Mouse (Mus musculus): ENCODE results near the gene Arhgef10l. TPM values are rescaled to one million over a fixed set of nuclear protein-coding genes. Genes with fewer than 3 reads are reported as not detected.

The Arhgef10l gene
- polyA plus RNA-seq, 1 experiment, result 52.7 TPM

- H3K27ac ChIP-seq (ENCODE audit: insufficient read depth, low read length), result no peak overlapping the region
- H3K4me1 ChIP-seq (ENCODE audit: control insufficient read depth, insufficient read depth, low read length), result no peaks in the 10 kb centered on the region
- no peak overlapping the region for H3K4me3 ChIP-seq (replicated peaks; ENCODE audit: insufficient read depth, low read depth, low read length)
- H3K27me3 ChIP-seq (ENCODE audit: control insufficient read depth, insufficient read depth, low read length), result no peaks in the 10 kb centered on the region; the same call in 1 of the 2 replicates
- no peak for DNase-seq
- WGBS, result 82% methylated on average over 6 of the region's 6 CpGs
- TF ChIP-seq POLR2A (IDR thresholded peaks at IDR 0.05; ENCODE audit: borderline replicate concordance, insufficient read depth, low read length) (no peak), CTCF (IDR thresholded peaks at IDR 0.05; ENCODE audit: borderline replicate concordance, insufficient read depth, low read depth, low read length) (no peak)
Observed at GRCm38 (mm10) chr4:140499571-140499970, 166.2 kb downstream of the Arhgef10l start.

GRCm38 (mm10) chr4:140497169-140497568, 168.6 kb downstream of the Arhgef10l start:
- Histone ChIP-seq H3K27ac (ENCODE audit: insufficient read depth, low read length) (no peak overlapping the region), H3K4me1 (ENCODE audit: control insufficient read depth, insufficient read depth, low read length) (no peaks in the 10 kb centered on the region), H3K4me3 (replicated peaks; ENCODE audit: insufficient read depth, low read depth, low read length) (no peak overlapping the region), H3K27me3 (ENCODE audit: control insufficient read depth, insufficient read depth, low read length) (no peaks in the 10 kb centered on the region; the same call in 1 of the 2 replicates)
- DNase-seq, result no peak
- 80% methylated on average over 20 of the region's 20 CpGs for WGBS
- TF ChIP-seq POLR2A (IDR thresholded peaks at IDR 0.05; ENCODE audit: borderline replicate concordance, insufficient read depth, low read length) (no peak), CTCF (IDR thresholded peaks at IDR 0.05; ENCODE audit: borderline replicate concordance, insufficient read depth, low read depth, low read length) (no peak)

DNA sequence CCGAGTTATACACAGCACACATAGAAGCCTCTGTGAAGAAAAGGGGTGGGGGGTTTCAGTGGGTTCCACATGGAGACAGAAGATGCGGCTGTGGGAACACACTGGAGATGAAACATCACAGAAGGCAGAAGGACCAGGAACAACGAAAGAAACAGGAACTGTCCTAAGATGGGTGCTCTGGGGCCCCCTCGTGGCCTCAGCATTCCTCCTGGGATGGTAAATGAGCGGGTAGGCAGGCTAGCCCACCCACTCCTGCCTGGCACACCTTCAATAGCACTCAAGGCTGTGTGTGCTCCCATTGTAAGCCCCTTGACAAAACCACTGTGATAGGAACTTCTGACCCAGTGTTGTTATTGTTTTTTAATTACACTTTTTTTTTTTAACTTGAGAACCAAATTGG, 174.3 kb downstream of the Arhgef10l start:
- Histone ChIP-seq H3K4me1 (ENCODE audit: control insufficient read depth, insufficient read depth, low read length) (no peaks in the 10 kb centered on the region), H3K27me3 (ENCODE audit: control insufficient read depth, insufficient read depth, low read length) (no peaks in the 10 kb centered on the region), H3K4me3 (replicated peaks; ENCODE audit: insufficient read depth, low read depth, low read length) (no peak overlapping the region), H3K27ac (ENCODE audit: insufficient read depth, low read length) (no peak overlapping the region)
- peak in 1 of 2 experiments; percentile 23 for DNase-seq
- no peak for TF ChIP-seq POLR2A (IDR thresholded peaks at IDR 0.05; ENCODE audit: borderline replicate concordance, insufficient read depth, low read length)
- peak; percentile 50; the same call in 1 of the 2 replicates for TF ChIP-seq CTCF (IDR thresholded peaks at IDR 0.05; ENCODE audit: borderline replicate concordance, insufficient read depth, low read depth, low read length)
- 37% methylated on average over 5 of the region's 5 CpGs for WGBS

GRCm38 (mm10) chr4:140485442-140485841, 180.4 kb downstream of the Arhgef10l start:
- H3K4me1 ChIP-seq (ENCODE audit: control insufficient read depth, insufficient read depth, low read length), result no peaks in the 10 kb centered on the region
- no peak overlapping the region for H3K27ac ChIP-seq (ENCODE audit: insufficient read depth, low read length)
- H3K27me3 ChIP-seq (ENCODE audit: control insufficient read depth, insufficient read depth, low read length), result no peaks in the 10 kb centered on the region
- H3K4me3 ChIP-seq (replicated peaks; ENCODE audit: insufficient read depth, low read depth, low read length), result no peak overlapping the region
- DNase-seq, result no peak
- TF ChIP-seq POLR2A (IDR thresholded peaks at IDR 0.05; ENCODE audit: borderline replicate concordance, insufficient read depth, low read length) (no peak), CTCF (IDR thresholded peaks at IDR 0.05; ENCODE audit: borderline replicate concordance, insufficient read depth, low read depth, low read length) (no peak)
- WGBS, result 75% methylated on average over 12 of the region's 12 CpGs

- no peaks in the 10 kb centered on the region for H3K4me1 ChIP-seq (ENCODE audit: control insufficient read depth, insufficient read depth, low read length)
- WGBS, result 79% methylated on average over 11 of the region's 11 CpGs
- no peak for DNase-seq
- TF ChIP-seq POLR2A (IDR thresholded peaks at IDR 0.05; ENCODE audit: borderline replicate concordance, insufficient read depth, low read length) (no peak), CTCF (IDR thresholded peaks at IDR 0.05; ENCODE audit: borderline replicate concordance, insufficient read depth, low read depth, low read length) (no peak)
- no peak overlapping the region for H3K4me3 ChIP-seq (replicated peaks; ENCODE audit: insufficient read depth, low read depth, low read length)
- no peaks in the 10 kb centered on the region for H3K27me3 ChIP-seq (ENCODE audit: control insufficient read depth, insufficient read depth, low read length)
- H3K27ac ChIP-seq (ENCODE audit: insufficient read depth, low read length), result no peak overlapping the region
Observed at GRCm38 (mm10) chr4:140483134-140483533, 182.7 kb downstream of the Arhgef10l start.

GRCm38 (mm10) chr4:140480369-140481067, 185.3 kb downstream of the Arhgef10l start:
- H3K27ac ChIP-seq (ENCODE audit: insufficient read depth, low read length), result no peak overlapping the region
- no peak for DNase-seq
- no peak for TF ChIP-seq POLR2A (IDR thresholded peaks at IDR 0.05; ENCODE audit: borderline replicate concordance, insufficient read depth, low read length)
- WGBS, result 52% methylated on average over 15 of the region's 15 CpGs
- H3K4me3 ChIP-seq (replicated peaks; ENCODE audit: insufficient read depth, low read depth, low read length), result no peak overlapping the region
- no peaks in the 10 kb centered on the region for H3K4me1 ChIP-seq (ENCODE audit: control insufficient read depth, insufficient read depth, low read length)
- H3K27me3 ChIP-seq (ENCODE audit: control insufficient read depth, insufficient read depth, low read length), result no peaks in the 10 kb centered on the region

GRCm38 (mm10) chr4:140475194-140475593, 190.6 kb downstream of the Arhgef10l start:
- DNase-seq, result no peak
- no peak overlapping the region for H3K4me3 ChIP-seq (replicated peaks; ENCODE audit: insufficient read depth, low read depth, low read length)
- H3K4me1 ChIP-seq (ENCODE audit: control insufficient read depth, insufficient read depth, low read length), result 0 out of 2 replicates have a peak, but pooled peaks cover 4% of the 10 kb centered on the region
- WGBS, result 82% methylated on average over 8 of the region's 8 CpGs
- H3K27me3 ChIP-seq (ENCODE audit: control insufficient read depth, insufficient read depth, low read length), result no peaks in the 10 kb centered on the region
- TF ChIP-seq CTCF (IDR thresholded peaks at IDR 0.05; ENCODE audit: borderline replicate concordance, insufficient read depth, low read depth, low read length) (no peak), POLR2A (IDR thresholded peaks at IDR 0.05; ENCODE audit: borderline replicate concordance, insufficient read depth, low read length) (no peak)
- no peak overlapping the region for H3K27ac ChIP-seq (ENCODE audit: insufficient read depth, low read length)

- TF ChIP-seq POLR2A (IDR thresholded peaks at IDR 0.05; ENCODE audit: borderline replicate concordance, insufficient read depth, low read length) (no peak), CTCF (IDR thresholded peaks at IDR 0.05; ENCODE audit: borderline replicate concordance, insufficient read depth, low read depth, low read length) (no peak)
- H3K27ac ChIP-seq (ENCODE audit: insufficient read depth, low read length), result no peak overlapping the region
- peaks cover 7% of the 10 kb centered on the region; the same call in 1 of the 2 replicates for H3K4me1 ChIP-seq (ENCODE audit: control insufficient read depth, insufficient read depth, low read length)
- H3K27me3 ChIP-seq (ENCODE audit: control insufficient read depth, insufficient read depth, low read length), result no peaks in the 10 kb centered on the region
- no peak overlapping the region for H3K4me3 ChIP-seq (replicated peaks; ENCODE audit: insufficient read depth, low read depth, low read length)
- WGBS, result 69% methylated on average over 13 of the region's 13 CpGs
- peak in 1 of 2 experiments; percentile 13 for DNase-seq
Observed at GRCm38 (mm10) chr4:140469760-140470452, 195.9 kb downstream of the Arhgef10l start.
